Mouse (Mus musculus) ZHBTc4 (cell line): ENCODE measurements at regions not wholly inside any gene's neighbourhood (a gene's known extent, or its start where the extent isn't known, plus 50 kb on each side); places are given as distances from the start of the nearest gene placed in this dataset.

Experiments used
- DNase-seq: peaks from one replicate; pipeline ENCODE4 v3.0.0-alpha.2; 2011; ENCODE audit warnings: low read depth, low spot score

DNA sequence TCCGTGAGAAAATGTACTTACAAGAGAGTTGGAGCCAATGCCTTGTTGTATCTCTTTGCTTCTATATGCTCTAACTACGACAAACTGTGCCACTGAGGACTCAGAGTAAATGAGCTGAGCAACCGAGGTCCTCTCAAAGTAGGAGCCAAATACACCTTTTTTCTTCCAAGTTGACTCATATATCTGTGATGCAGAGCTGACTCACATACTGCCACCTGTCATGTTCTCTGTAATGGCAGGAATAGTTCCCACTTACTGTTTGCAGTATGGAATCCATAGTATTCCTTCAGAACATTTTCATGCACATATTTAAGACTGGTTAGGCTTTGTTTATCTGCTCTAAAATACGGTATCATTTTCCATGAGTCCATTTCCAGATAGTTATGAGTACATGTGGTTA, 792.1 kb downstream of the Cypt12 start:
- no peak for DNase-seq

DNA sequence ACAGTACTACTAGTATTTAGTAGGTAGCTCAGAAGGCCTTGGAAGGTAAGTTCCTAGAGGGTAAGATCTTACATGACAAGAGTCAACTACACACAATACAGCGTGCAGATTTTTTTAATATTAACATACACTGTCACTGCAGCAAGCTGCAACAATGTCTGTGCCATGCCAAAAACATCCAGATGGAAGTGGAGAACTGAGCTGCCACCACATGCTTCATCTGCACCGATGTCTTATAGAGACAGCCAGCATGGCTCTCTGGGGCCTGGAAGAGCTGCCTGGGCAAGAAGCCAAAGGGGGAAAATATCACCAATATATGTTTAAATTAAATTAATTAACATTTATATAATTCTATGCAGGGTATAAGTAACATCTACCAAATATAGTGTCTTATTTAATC, 795.3 kb downstream of the Cypt12 start:
- DNase-seq, result no peak

DNA sequence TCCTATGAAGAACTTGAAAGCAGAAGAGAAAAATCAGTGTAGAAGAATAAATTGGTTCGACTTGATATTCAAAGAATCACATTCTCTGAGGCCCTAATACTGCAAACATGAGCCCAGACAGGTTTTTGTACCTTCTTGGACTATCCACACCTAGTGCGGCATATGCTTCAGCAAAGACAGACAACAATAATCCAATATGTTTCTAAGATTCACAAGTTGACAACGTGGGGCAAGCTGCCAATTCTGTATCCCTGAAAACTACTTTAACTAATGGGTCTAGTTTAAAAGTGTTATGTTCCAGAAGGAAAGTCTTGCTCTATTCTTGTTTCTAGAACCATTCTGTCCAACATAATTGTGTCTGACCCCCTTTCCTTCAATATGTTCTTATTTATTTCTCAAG, 796.0 kb downstream of the Cypt12 start:
- DNase-seq, result no peak

- DNase-seq, result no peak
Observed at GRCm38 (mm10) chr3:18746206-18746605, 798.0 kb downstream of the Cypt12 start.

- DNase-seq, result no peak
Observed at GRCm38 (mm10) chr3:18746898-18747297, 798.7 kb downstream of the Cypt12 start.

DNA sequence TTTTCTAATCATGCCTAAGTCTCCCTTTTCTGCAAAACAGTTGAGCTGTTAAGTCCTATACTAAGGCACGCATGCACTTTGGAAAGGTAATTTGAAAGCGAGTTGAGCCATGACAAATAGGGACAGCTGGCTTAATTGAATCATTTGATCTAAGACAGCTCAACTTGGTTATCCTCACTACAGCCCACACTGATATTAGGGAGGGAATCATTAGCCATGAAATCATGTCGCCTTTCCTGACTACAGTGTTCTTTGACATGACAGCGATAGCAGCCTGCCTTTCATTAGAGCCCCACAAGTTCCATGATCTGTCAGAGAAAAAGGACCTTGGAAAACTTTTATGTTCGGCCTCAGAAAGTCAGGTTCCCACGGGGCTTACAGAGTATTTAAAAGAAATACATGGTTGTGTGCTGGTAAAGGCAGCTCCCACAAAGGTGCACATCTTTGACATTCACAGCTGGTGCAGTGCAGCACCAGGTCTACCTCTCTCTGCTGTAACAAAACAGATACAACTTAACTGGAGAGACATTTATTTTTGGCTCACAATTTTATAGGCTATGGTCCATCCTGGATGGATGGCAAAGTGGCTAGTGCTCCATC, 803.5 kb downstream of the Cypt12 start:
- DNase-seq, result no peak

GRCm38 (mm10) chr3:18764301-18765078, 816.3 kb downstream of the Cypt12 start:
- peak; percentile 10 for DNase-seq

GRCm38 (mm10) chr3:18778481-18778880, 830.3 kb downstream of the Cypt12 start:
- DNase-seq, result no peak

DNA sequence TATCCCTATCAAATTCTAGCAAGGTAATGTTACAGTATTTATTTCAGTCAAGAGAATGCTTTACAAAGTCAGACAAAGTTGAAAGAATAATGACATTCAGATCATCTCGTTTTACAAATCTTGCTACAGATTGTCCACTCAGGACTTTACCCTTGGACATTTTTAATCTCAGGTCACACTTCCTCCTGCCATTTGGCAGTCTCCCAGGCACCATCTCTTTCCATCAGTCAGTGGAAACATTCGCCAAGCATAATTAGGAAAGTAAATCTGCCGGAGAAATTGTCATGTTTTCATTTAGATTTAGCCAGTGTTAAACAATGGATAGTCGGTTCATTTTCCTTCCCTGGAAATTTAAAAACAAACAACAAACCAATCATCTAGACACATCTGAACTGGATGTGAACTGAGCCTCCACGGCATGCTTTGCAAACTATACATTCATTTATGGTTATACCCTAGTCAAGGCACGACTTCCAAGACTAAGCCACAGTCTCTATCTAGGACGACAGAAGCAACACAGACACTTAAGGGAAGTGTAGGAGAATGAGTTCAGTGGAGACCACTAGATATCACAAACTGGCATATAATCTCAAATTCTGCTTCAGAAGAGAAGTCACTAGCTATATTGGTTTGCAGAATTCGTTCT, 839.4 kb downstream of the Cypt12 start:
- DNase-seq, result no peak

GRCm38 (mm10) chr3:18802794-18803193, 825.7 kb downstream of the 1700064H15Rik start:
- no peak for DNase-seq

DNA sequence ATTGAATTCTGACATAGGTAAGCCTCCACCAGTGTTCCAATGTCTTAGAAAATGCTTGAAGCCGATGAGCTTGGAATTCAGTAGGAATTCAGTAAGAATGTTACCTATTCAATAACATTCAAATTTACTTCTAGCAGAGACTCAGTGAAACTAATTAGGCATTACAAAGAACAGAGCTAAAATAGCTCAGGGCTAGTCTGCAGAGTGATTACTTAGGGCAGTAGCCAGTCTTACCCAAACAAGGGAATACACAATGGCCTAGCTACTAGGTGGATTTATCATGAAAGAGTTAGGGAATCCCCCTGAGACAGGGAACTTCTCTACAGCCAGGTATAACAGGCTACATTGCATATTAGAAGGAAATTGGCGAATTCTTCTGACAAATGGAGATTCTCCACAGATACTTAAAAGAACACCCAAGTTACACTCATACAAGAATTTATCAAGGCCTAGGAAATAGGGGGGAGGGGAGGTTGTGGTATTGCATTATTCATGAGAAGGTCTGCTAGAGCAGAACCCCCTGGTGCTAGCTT, 799.6 kb downstream of the 1700064H15Rik start:
- peak; percentile 73 for DNase-seq

DNA sequence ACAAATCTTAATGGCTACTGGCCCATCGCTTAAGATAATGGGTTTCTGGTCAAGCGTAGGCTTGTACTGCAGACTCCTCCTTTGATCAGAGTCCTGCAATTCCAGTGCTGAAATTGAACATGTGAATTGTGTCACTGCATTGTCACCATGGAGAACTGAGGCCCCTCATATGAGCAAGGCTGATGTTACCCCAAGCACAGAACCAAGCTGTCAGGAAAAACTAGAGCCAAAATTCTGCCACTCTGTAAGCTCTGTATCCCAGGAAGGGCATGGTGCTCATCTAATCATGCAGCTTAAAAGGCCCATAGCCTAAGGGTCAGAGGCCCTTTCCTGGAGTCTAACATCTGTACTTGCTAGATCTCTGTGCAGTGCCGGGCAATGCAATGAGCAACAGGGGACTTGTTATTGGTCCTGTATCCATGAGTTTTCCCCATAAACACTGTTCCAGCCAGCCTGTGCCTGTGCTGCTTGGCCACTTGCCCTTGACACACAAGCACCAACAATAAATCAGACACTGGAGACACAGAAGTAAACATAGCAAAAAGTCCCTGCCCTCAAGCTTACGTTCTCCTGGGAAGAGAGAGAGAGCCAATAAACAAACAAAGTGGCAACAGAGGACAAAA, 760.2 kb downstream of the 1700064H15Rik start:
- no peak for DNase-seq

DNA sequence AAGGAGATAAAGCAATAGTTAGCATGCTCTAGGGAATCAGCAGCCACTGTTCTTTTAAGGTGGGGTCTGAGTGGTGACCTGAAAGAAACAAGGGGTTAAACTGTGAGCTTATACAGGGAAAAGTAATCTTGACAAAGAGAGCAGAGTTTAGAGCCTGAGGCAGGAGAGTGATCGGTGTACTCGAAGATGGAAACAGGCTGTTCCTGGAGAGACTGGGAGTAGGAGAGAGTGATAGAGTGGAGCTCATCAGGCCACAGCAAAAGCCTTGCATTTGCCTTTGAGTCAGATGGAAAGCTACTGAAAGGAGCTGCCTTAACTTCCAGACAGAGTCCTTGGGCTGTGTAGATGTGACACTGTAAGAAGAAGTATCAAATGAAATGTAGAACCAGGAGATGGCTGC, 759.7 kb downstream of the 1700064H15Rik start:
- peak; percentile 6 for DNase-seq

GRCm38 (mm10) chr3:18877060-18877459, 751.4 kb downstream of the 1700064H15Rik start:
- DNase-seq, result no peak

DNA sequence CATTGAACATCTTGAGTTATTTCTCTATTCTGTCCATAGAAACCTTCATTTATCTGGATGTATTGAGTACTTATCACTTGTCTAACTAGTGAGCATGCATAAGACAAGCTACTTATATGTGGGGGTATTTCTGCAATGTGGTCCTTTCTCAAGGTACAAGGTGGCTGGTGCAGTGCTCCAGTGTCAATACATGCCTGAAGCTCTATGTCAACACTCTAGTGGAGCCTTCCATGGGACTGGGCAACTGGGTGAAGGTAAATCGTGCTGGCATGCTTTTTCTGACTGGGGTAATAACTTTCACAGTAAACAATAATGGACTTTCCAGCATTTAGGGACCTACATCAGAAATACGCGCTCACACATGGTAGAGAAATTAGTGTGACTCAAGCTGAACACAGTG, 750.9 kb downstream of the 1700064H15Rik start:
- DNase-seq, result no peak

- no peak for DNase-seq
Observed at GRCm38 (mm10) chr3:18881186-18881585, 747.3 kb downstream of the 1700064H15Rik start.

- DNase-seq, result no peak
Observed at GRCm38 (mm10) chr3:18892813-18893212, 735.7 kb downstream of the 1700064H15Rik start.

DNA sequence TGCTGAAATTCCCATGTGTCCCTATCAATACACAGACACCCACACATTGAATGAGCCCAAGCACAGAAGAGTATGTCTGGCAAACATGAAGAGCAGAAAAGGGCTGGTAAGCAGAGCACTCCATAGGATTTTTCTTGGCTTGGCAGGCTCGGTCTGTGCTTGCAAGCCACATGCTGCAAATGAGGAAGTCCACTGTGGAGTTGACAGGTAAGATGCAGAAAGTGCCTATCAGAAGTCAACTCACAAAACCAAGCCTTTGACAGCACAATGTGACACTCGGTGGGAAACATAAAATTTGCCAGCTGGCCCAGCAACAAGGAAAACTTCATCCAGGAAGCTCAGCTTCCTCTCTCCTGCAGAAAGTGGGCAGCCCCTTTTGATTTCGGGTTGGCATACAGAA, 722.7 kb downstream of the 1700064H15Rik start:
- no peak for DNase-seq

- DNase-seq, result no peak
Observed at GRCm38 (mm10) chr3:18906210-18906609, 722.3 kb downstream of the 1700064H15Rik start.

DNA sequence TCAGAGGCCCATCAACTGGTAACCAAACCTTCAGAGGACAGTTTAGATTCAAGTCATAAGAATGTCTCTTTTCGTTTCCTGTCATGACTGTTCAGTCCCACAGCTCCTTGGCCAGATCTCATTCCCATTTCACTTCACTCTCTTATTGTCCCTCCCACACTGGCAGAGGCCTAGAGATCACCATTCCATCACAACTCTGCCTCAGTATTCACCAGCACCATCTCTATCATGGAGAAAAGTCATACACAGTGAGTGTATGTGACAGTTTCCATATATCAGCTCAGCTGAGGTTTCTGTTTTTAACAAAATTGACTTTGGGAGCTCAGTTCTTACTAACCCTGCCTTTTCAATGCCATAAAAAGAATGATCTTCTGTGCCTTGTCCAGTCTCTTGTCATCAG, 719.7 kb downstream of the 1700064H15Rik start:
- DNase-seq, result no peak

DNA sequence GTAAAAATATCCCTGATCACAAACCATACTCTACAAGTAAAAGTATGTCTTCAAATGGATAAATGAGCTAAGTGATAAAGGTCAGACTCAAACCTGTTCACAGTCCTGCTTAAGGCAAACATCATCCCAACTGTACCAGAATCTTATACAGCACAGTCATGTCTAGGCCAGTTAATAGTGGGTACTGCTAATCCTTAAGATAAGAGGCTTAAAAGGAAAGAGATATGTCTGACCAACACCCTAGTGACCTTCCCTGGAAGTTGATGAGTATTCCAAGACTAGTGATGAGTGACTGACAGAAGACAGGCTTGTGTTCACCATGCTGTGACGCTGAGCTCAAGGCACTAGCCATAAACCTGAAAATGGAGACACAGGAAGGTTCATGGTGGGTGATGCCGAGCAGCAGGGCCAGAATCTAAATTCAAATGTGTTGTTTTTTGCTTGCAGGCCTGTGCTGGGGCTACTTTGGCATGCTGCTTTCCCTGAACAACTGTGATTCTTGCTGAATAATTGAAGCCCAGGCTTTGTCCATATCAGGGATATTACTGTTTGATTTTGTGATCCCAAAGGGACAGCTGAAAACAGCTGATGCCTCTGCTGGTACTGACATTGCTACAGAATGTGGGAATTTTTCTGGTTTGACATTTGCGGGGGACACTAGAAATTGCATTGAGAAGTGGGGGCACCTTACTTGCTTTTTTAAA, 699.9 kb downstream of the 1700064H15Rik start:
- DNase-seq, result no peak

DNA sequence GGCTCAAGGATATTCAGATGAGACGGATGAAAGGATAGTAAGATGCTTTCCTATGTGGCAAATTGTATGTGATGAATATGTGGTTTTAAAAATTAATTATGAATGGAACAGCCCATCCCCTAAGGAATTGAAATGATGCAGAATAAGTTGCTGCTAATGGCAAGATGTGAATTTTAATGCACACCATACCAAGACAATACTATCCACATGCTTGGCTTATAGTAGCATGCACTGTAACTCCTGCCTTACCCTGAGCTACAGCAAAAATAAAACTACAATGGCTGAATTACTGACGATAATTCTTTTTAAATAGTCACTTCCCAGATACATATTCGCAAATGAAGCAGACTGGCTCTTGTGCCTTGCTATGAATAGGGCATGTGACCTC, 699.4 kb downstream of the 1700064H15Rik start:
- DNase-seq, result no peak
